Mouse (Mus musculus) B cell, adult 2 months (primary cell): ENCODE data around the gene Cyfip1.

Source experiments
- DNase-seq, 2 experiments: peaks; one replicate each; pipeline ENCODE4 v3.0.0; 2022

Cyfip1 gene

DNA sequence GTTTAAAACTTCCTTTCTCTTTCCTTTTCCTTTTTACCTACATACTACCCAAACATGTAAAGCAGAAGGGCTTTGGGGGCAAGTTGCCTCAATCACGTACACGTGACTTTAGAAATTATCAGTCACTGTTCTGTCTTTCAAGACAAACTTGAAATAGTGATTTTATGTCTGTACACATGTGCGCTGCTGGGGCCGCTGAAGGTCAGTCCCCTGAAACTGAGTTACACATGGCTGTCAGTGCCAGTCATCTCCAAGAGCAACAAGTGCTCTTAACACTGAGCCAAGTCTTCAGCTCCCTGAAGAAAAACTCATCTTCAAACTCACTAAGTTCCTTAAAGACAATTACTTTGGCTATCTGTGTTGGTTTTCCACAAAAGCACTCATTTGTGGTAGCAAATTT, 116.4 kb downstream of the Cyfip1 start:
- no peak for DNase-seq

GRCm38 (mm10) chr7:55959801-55960200, 118.3 kb downstream of the Cyfip1 start:
- DNase-seq: no peak

- DNase-seq: no peak
These were observed 119.0 kb downstream of the Cyfip1 start for GRCm38 (mm10) chr7:55960506-55960905.

GRCm38 (mm10) chr7:55962004-55962908, 120.7 kb downstream of the Cyfip1 start, which contains the start of gene Nipa2:
TSS of gene Nipa2 (minus strand) at chr7:55962476.
- peak; percentile 97 for DNase-seq

GRCm38 (mm10) chr7:55966866-55967460, 125.4 kb downstream of the Cyfip1 start:
- DNase-seq: no peak

DNA sequence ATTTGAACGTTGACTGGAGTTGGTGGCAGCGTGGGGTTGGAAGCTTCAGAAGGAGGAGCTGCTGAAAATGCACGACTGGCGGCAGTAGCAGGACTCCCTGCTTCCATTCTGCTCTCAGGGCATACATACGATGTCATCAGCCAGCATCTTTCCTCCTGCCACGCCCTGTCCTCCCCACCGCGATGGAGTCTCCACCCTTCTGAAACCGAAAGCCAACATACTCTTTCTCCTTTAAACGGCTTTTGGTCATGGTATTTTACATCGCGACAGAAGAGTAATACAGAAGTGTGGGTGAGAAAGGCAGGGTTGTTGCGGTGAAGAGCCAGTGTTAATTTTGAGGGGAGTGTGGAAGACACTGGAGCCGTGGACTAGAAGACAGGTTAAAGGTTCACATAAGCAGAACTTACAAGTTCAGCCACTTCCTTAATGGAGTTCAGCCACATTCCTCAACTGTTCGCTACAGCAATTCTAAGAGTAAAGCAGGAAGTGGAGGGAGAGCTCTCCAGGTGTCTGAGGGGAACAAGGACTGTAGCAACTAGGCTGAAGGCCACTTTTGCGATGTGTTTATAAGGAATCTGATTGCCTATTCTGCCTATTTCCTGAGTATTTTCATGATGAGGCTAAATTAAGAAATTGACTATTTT, 126.8 kb downstream of the Cyfip1 start:
- peak; percentile 64 to 70 for DNase-seq

DNA sequence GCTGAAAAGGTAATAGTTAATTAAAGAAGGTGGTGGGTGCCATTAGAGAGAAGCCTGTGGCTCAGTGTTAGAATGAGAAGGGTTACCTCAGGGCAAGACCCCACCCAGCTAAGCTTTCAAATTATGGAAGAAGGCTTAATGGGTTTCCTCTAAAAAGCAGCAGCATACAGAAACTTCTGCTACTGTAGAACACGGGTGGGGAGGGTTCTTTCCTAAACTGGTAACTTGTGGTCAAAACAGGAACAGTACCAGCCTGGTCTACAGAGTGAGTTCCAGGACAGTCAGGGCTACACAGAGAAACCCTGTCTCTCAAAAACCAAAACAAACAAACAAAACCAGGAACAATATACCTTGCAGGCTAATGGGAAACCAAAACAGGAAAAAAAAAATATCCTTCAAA, 127.9 kb downstream of the Cyfip1 start:
- peak; percentile 15 to 20 for DNase-seq

GRCm38 (mm10) chr7:55974429-55974828, 132.9 kb downstream of the Cyfip1 start:
- peak; percentile 20 to 39 for DNase-seq

GRCm38 (mm10) chr7:55981511-55981910, 140.0 kb downstream of the Cyfip1 start:
- no peak for DNase-seq
